Mouse (Mus musculus) heart, postnatal 0 days (tissue): ENCODE data around the gene Rhob. TPM values are rescaled to one million over a fixed set of nuclear protein-coding genes. Genes with fewer than 3 reads are reported as not detected.

Experiments
- ATAC-seq: fragments of 200-750 bp; cut with Nextera tagmentation; 2 replicates; pipeline ENCODE4 v1.8.0; 2017; ENCODE audit warnings: low read depth, moderate number of reproducible peaks, moderate library complexity; ENCODE audit not compliant: insufficient read depth
- DNase-seq: peaks from one replicate; pipeline ENCODE4 v3.0.0-alpha.2; 2016; ENCODE audit warnings: low spot score
- H3K27ac ChIP-seq: fragments of 300-500 bp; sonication (generic); 2 replicates; pipeline ENCODE4 v1.5.1; 2014; ENCODE audit warnings: low read depth, mild to moderate bottlenecking
- H3K27me3 ChIP-seq: fragments of 300-500 bp; sonication (generic); 2 replicates; pipeline ENCODE4 v1.6.1; 2014; ENCODE audit warnings: low read length, mixed read lengths; ENCODE audit not compliant: control insufficient read depth, insufficient read depth
- H3K36me3 ChIP-seq: fragments of 300-500 bp; sonication (generic); replicated peaks from 2 replicates; pipeline ENCODE4 v1.6.1; 2014; ENCODE audit warnings: low read length, mixed read lengths; ENCODE audit not compliant: control insufficient read depth, insufficient read depth
- H3K4me1 ChIP-seq: fragments of 300-500 bp; sonication (generic); 2 replicates; pipeline ENCODE4 v1.6.1; 2014; ENCODE audit warnings: antibody characterized with exemption; ENCODE audit not compliant: control insufficient read depth, insufficient read depth
- H3K4me2 ChIP-seq: fragments of 300-500 bp; sonication (generic); 2 replicates; pipeline ENCODE4 v1.6.1; 2014; ENCODE audit warnings: low read depth, mild to moderate bottlenecking, low read length, moderate library complexity
- H3K4me3 ChIP-seq: fragments of 300-500 bp; sonication (generic); 2 replicates; pipeline ENCODE4 v1.5.1; 2014; ENCODE audit warnings: low read depth, low read length
- H3K9ac ChIP-seq: fragments of 300-500 bp; sonication (generic); replicated peaks from 2 replicates; pipeline ENCODE4 v1.6.1; 2014; ENCODE audit warnings: low read depth, low read length, mixed read lengths
- H3K9me3 ChIP-seq: fragments of 300-500 bp; sonication (generic); replicated peaks from 2 replicates; pipeline ENCODE4 v1.6.1; 2016; ENCODE audit warnings: low read length; ENCODE audit not compliant: control insufficient read depth
- CTCF ChIP-seq: IDR thresholded peaks from 2 replicates; pipeline ENCODE4 v1.5.1; 2016; ENCODE audit warnings: antibody characterized with exemption, control low read depth, low read depth
- EP300 ChIP-seq: IDR thresholded peaks from 2 replicates; pipeline ENCODE4 v1.6.1; 2016; ENCODE audit warnings: antibody characterized with exemption, low read depth
- WGBS: fragments of 180-500 bp; shearing (Covaris S2); extraction: QIAGEN DNeasy Blood & Tissue Kit; methylation state at CpG from one replicate; pipeline ENCODE4 v1.1.7; 2014; 5-methylcytosine and 5-hydroxymethylcytosine counted together
- polyA plus RNA-seq: library from polyadenylated mRNA; unstranded; fragments of >200 nt; fragmentation: Nextera tagmentation; extraction: Ambion mirVana; gene quantifications from 2 replicates; pipeline ENCODE4 v1.2.1, GENCODE M21; 2015
- total RNA-seq: library from RNA; depleted of rRNA; stranded (reverse); fragments of >200 nt; gene quantifications from 2 replicates; pipeline ENCODE4 v1.2.3, GENCODE M21; 2014; ENCODE audit warnings: low replicate concordance

Gene Rhob
- total and polyA plus RNA-seq, 2 experiments from 2014 or later = 31.4 to 228 TPM

DNA sequence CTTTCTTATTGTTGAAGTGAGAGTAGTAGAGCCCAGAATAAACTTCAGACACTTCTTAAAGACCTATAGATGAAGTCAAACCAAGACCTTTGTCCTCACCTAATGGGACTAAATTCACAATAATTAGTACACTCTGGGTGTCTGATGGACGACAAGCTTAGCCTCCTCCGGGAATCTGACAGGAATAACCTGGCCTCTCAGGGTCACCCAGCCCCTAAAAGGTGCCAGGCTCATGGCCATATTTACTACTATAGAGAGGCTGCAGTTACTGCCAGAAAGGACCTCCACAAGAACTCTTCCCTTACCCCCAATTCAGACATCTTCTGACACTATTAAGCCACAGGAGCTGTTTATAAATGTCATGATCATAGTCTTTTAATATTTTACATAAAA, 2.5 kb downstream of the Rhob start:
- no peaks in the 10 kb centered on the region for H3K36me3 ChIP-seq
- no peak for DNase-seq
- H3K9ac ChIP-seq = peak overlapping the region; percentile 97
- peak overlapping the region; percentile 100 for H3K27ac ChIP-seq
- TF ChIP-seq EP300 = no peak
- TF ChIP-seq CTCF = no peak
- H3K9me3 ChIP-seq = no peaks in the 10 kb centered on the region
- no peak for ATAC-seq
- no peaks in the 10 kb centered on the region for H3K27me3 ChIP-seq
- H3K4me2 ChIP-seq = peak overlapping the region; percentile 90
- peaks cover 17% of the 10 kb centered on the region; the same call in 1 of the 2 replicates for H3K4me1 ChIP-seq
- WGBS = 20% methylated on average over 2 of the region's 2 CpGs
- H3K4me3 ChIP-seq = peak overlapping the region; percentile 83

DNA sequence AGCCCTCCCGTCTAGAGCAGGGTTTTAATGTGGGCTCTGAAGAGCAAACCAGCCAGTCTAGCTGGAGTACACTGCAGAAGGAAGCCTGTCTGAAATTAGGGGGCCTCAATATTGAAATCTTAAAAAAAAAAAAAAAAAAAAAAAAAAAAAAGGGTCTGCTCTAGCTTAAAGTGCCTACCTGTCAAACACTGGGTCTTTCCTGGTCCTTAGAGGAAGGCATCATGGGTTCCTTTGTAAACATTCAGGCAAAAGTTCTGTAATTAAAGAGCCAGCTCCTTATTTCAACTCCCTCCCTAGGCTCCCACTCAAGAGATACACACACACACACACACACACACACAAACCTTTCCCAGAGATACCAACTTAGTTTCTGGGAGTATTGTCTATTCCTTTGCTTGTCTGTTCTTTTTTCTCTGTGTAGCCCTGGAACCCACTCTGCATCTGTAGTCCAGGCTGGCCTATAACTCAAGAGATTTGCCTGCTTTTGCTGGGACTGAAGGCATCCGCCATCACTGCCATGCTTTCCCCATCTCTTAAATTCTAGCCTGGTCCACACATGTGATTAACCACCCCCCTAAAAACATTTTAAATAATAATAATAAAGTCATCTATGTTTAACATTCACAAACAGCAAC, 3.0 kb downstream of the Rhob start:
- WGBS = 43% methylated on average over 2 of the region's 2 CpGs
- no peaks in the 10 kb centered on the region for H3K36me3 ChIP-seq
- H3K27ac ChIP-seq = peak overlapping the region; percentile 100
- H3K4me3 ChIP-seq = peak overlapping the region; percentile 83
- H3K9ac ChIP-seq = peak overlapping the region; percentile 97; the same call in 1 of the 2 replicates
- no peaks in the 10 kb centered on the region for H3K27me3 ChIP-seq
- ATAC-seq = no peak
- peaks cover 17% of the 10 kb centered on the region; the same call in 1 of the 2 replicates for H3K4me1 ChIP-seq
- peak overlapping the region; percentile 90 for H3K4me2 ChIP-seq
- no peaks in the 10 kb centered on the region for H3K9me3 ChIP-seq
- TF ChIP-seq CTCF = no peak
- TF ChIP-seq EP300 = no peak
- no peak for DNase-seq

DNA sequence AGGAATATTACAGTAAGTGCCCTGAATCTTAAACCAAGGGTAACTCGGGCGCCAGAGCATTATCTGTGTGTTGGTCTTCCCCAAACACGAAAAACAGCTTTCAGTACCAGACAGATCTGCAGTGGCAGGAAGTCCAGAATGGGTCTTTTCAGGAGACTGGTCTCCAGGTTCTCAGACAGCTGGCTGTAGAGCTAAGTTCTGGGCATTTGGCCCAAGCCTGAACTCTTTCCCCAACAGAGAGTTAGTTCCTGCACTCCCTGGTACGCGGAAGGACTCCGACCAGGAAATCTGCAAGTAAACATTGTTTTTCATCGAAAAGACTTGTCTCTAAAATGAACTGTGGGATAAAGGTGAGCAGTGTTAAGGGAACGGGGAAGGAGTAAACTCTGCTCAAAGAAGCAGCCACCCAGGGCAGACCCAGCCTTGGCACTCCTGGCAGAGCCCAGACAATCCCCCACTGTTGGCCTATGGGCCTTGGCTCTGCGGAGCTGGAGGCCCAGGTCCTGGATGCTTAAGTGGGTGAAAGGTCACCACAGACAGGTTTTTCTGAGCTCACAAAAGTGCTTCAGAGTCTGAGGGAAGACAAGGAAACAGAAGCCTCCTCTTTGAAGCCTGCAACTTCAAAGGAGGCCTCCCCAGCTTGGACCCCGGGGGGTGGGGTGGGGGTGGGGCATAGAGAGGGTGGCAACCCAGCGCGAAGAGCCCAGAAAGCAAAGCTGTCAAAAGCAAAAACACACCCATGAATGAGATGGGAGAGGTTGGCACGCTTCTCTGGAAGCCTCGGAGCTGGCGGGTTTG, 3.7 kb downstream of the Rhob start:
- ATAC-seq = no peak
- H3K4me2 ChIP-seq = peak overlapping the region; percentile 90
- H3K36me3 ChIP-seq = no peaks in the 10 kb centered on the region
- no peaks in the 10 kb centered on the region for H3K27me3 ChIP-seq
- peak overlapping the region; percentile 83 for H3K4me3 ChIP-seq
- peak overlapping the region; percentile 10; the same call in 1 of the 2 replicates for H3K9ac ChIP-seq
- no peaks in the 10 kb centered on the region for H3K9me3 ChIP-seq
- no peak for TF ChIP-seq EP300
- TF ChIP-seq CTCF = no peak
- no peak for DNase-seq
- peaks cover 14% of the 10 kb centered on the region; the same call in 1 of the 2 replicates for H3K4me1 ChIP-seq
- 19% methylated on average over 15 of the region's 15 CpGs for WGBS
- H3K27ac ChIP-seq = peak overlapping the region; percentile 85

DNA sequence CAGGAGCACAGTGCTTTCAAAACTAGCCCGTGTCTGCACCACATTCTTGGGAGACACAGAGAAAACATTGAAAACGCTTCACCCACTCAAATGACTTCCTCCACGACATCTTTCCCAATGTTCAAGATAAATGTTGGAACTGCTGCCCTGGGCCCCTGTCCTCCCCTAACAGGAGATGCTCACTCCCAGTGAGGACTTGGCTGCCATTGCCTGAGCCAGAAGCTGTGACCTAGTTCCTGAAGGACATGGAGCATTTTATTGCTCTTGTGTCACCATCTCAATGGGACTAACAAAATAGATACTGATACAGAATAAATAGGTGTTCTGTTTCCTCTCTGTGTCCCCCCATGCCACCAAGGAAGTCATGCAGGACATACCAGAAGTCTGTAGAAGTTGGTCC, 5.1 kb downstream of the Rhob start:
- Histone ChIP-seq H3K9me3 (no peaks in the 10 kb centered on the region), H3K27ac (no peak overlapping the region), H3K9ac (no peak overlapping the region), H3K4me3 (no peak overlapping the region), H3K36me3 (no peaks in the 10 kb centered on the region), H3K4me2 (no peak overlapping the region), H3K27me3 (no peaks in the 10 kb centered on the region), H3K4me1 (peaks cover 7% of the 10 kb centered on the region; the same call in 1 of the 2 replicates)
- no peak for DNase-seq
- WGBS = 56% methylated on average over 3 of the region's 3 CpGs
- ATAC-seq = no peak
- TF ChIP-seq EP300 (no peak), CTCF (no peak)

DNA sequence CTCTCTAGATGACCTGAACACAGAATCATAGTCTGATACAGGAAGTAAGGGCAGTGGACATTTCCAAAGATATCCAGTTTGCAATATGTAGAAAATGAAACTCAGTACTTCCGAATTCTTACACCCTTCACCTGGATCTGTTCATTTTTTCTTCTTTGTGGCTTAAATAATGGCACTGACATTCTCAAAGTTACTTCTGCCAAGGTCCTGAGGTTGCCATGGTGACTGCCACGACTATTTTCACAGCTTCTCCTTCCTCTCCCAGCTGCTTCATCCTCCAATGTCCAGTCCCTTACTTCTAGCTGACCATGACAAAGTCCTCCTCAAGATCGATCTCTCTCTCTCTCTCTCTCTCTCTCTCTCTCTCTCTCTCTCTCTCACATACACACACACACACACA, 6.4 kb downstream of the Rhob start:
- WGBS = 60% methylated on average over 3 of the region's 3 CpGs
- Histone ChIP-seq H3K9ac (no peak overlapping the region), H3K9me3 (no peaks in the 10 kb centered on the region), H3K4me3 (no peak overlapping the region), H3K4me2 (no peak overlapping the region), H3K36me3 (no peaks in the 10 kb centered on the region), H3K27ac (no peak overlapping the region), H3K27me3 (no peaks in the 10 kb centered on the region), H3K4me1 (peaks cover 7% of the 10 kb centered on the region; the same call in 1 of the 2 replicates)
- TF ChIP-seq EP300 = no peak
- no peak for TF ChIP-seq CTCF
- no peak for DNase-seq
- ATAC-seq = no peak
